Mouse (Mus musculus): ENCODE results near the gene Aff2. TPM values are rescaled to one million over a fixed set of nuclear protein-coding genes. Genes with fewer than 3 reads are reported as not detected.
A peak's percentile ranks its signal among the peaks of the same experiment; 100 is the strongest.

Aff2 gene
- polyA plus RNA-seq (2016; fragmentation: Nextera tagmentation; extraction: Ambion mirVana), result 4.9 and 6.2 TPM in 2 replicates

GRCm38 (mm10) chrX:69360238-69361054 is at the start of gene Aff2:
TSS of gene Aff2 (plus strand) at chrX:69360294.
- peaks cover 21% of the 10 kb centered on the region for H3K4me1 ChIP-seq
- H3K27me3 ChIP-seq (ENCODE audit: poor library complexity, severe bottlenecking), result peaks cover 48% of the 10 kb centered on the region
- peak within 1 kb of the TSS; percentile 67 for H3K4me3 ChIP-seq
- H3K9me3 ChIP-seq, result no peaks in the 10 kb centered on the region
- peak within 1 kb of the TSS; percentile 86 for H3K27ac ChIP-seq
- no peaks in the 10 kb centered on the region for H3K36me3 ChIP-seq (replicated peaks)
- 24% methylated on average over 71 of the region's 79 CpGs for WGBS
- DNase-seq (ENCODE audit: extremely low spot score, low spot score), result peak; percentile 51

- Histone ChIP-seq H3K36me3 (replicated peaks) (no peaks in the 10 kb centered on the region), H3K27ac (no peak overlapping the region), H3K4me3 (no peak overlapping the region), H3K4me1 (no peaks in the 10 kb centered on the region), H3K9me3 (no peaks in the 10 kb centered on the region), H3K27me3 (ENCODE audit: poor library complexity, severe bottlenecking) (no peaks in the 10 kb centered on the region)
- DNase-seq (ENCODE audit: extremely low spot score, low spot score), result no peak
These were observed 22.8 kb upstream of the Aff2 start for GRCm38 (mm10) chrX:69337296-69337695.

GRCm38 (mm10) chrX:69355621-69356020 is 4.5 kb upstream of the Aff2 start:
- no peaks in the 10 kb centered on the region for H3K9me3 ChIP-seq
- 88% methylated on average over 2 of the region's 2 CpGs for WGBS
- H3K36me3 ChIP-seq (replicated peaks), result no peaks in the 10 kb centered on the region
- no peak overlapping the region for H3K4me3 ChIP-seq
- peaks cover 35% of the 10 kb centered on the region for H3K27me3 ChIP-seq (ENCODE audit: poor library complexity, severe bottlenecking)
- no peak overlapping the region for H3K27ac ChIP-seq
- no peaks in the 10 kb centered on the region for H3K4me1 ChIP-seq
- DNase-seq (ENCODE audit: extremely low spot score, low spot score), result no peak

GRCm38 (mm10) chrX:69359360-69359759 is 734 bp upstream of the Aff2 start:
- Histone ChIP-seq H3K27me3 (ENCODE audit: poor library complexity, severe bottlenecking) (peaks cover 48% of the 10 kb centered on the region), H3K36me3 (replicated peaks) (no peaks in the 10 kb centered on the region), H3K9me3 (no peaks in the 10 kb centered on the region), H3K4me1 (peaks cover 18% of the 10 kb centered on the region), H3K27ac (no peak overlapping the region), H3K4me3 (peak overlapping the region; percentile 67)
- WGBS, result 23% methylated on average over 5 of the region's 5 CpGs
- DNase-seq (ENCODE audit: extremely low spot score, low spot score), result no peak

DNA sequence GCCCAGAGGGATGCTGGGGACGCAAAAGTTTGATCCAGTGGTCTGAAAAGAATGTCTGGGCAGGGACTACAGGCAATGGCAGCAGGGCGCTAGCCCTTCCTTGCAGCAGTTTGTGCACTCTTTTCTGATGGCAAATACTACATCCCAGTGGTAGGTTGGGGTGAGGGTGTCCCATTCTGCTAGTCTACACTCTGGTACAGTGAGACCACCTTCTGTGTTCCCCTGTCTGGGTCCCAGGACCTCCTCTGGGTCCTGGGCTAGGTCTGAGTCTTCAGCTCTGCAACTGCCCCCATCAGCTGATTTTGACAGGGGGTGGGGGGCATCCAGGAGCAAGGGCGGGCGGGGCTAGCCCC is 233 bp upstream of the Aff2 start:
- H3K4me1 ChIP-seq, result peaks cover 21% of the 10 kb centered on the region
- WGBS, result 16% methylated on average over 4 of the region's 4 CpGs
- H3K27ac ChIP-seq, result peak overlapping the region; percentile 86

GRCm38 (mm10) chrX:69361055-69361558 is 1.0 kb downstream of the Aff2 start:
- H3K4me3 ChIP-seq, result peak overlapping the region; percentile 67
- no peaks in the 10 kb centered on the region for H3K36me3 ChIP-seq (replicated peaks)
- 19% methylated on average over 10 of the region's 10 CpGs for WGBS
- H3K27me3 ChIP-seq (ENCODE audit: poor library complexity, severe bottlenecking), result peaks cover 48% of the 10 kb centered on the region
- peaks cover 21% of the 10 kb centered on the region for H3K4me1 ChIP-seq
- no peaks in the 10 kb centered on the region for H3K9me3 ChIP-seq
- peak overlapping the region; percentile 86 for H3K27ac ChIP-seq
- DNase-seq (ENCODE audit: extremely low spot score, low spot score), result no peak

More for the DNA sequence above, 233 bp upstream of the Aff2 start:
- peak overlapping the region; percentile 67 for H3K4me3 ChIP-seq
- no peak for DNase-seq (ENCODE audit: extremely low spot score, low spot score)
- no peaks in the 10 kb centered on the region for H3K9me3 ChIP-seq
- no peaks in the 10 kb centered on the region for H3K36me3 ChIP-seq (replicated peaks)
- H3K27me3 ChIP-seq (ENCODE audit: poor library complexity, severe bottlenecking), result peaks cover 48% of the 10 kb centered on the region

GRCm38 (mm10) chrX:69364198-69364597 is 4.1 kb downstream of the Aff2 start:
- H3K4me3 ChIP-seq, result no peak overlapping the region
- H3K27me3 ChIP-seq (ENCODE audit: poor library complexity, severe bottlenecking), result peaks cover 28% of the 10 kb centered on the region
- peak; percentile 16 for DNase-seq (ENCODE audit: extremely low spot score, low spot score)
- no peaks in the 10 kb centered on the region for H3K9me3 ChIP-seq
- H3K27ac ChIP-seq, result 0 out of 2 replicates have a peak overlapping the region, but pooled peaks have one; percentile 40
- 12% methylated on average over 2 of the region's 2 CpGs for WGBS
- no peaks in the 10 kb centered on the region for H3K36me3 ChIP-seq (replicated peaks)
- peaks cover 21% of the 10 kb centered on the region for H3K4me1 ChIP-seq

DNA sequence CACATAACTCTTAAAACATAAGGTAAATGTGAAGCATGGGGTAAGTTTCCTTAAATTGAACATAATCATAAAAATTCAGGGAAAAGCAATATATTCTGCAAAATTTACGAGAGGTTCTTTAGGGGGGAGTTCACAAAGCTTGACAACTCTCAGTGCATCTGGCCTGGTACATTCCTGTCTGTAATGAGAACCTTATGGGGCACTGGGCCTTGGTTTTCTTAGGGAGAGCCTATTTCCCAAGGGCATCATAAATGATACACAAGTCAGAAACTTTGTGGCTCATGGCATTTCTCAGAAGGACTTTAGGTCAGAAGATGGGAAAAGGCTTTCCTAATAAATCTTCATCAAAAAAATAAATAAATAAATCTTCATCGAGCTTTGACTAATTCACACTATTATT is 13.2 kb downstream of the Aff2 start:
- H3K4me3 ChIP-seq, result no peak overlapping the region
- H3K9me3 ChIP-seq, result no peaks in the 10 kb centered on the region
- DNase-seq (ENCODE audit: extremely low spot score, low spot score), result no peak
- WGBS, result 66% methylated on average over 2 of the region's 2 CpGs
- H3K4me1 ChIP-seq, result no peaks in the 10 kb centered on the region
- H3K36me3 ChIP-seq (replicated peaks), result no peaks in the 10 kb centered on the region
- H3K27me3 ChIP-seq (ENCODE audit: poor library complexity, severe bottlenecking), result no peaks in the 10 kb centered on the region
- H3K27ac ChIP-seq, result no peak overlapping the region

DNA sequence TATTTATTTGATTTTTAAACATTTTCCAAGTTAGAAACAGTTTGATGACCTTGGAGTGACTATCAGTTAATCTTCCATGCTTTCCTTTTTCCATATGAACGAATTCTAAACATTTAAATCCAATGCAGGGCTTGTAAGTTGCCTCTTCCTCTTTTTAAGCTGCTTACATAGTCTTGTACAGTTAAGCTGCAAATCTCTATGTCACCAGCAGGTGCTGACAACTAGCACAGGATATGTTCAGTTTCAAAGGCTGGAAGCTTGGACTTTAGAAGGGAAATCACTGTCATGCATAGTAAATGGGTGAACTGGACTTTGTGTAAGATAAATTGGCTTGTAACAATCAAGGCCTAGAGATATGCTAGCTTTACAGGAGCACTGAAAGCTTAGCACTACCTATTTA is 29.6 kb downstream of the Aff2 start:
- Histone ChIP-seq H3K36me3 (replicated peaks) (no peaks in the 10 kb centered on the region), H3K4me3 (no peak overlapping the region), H3K4me1 (no peaks in the 10 kb centered on the region), H3K27ac (no peak overlapping the region), H3K27me3 (ENCODE audit: poor library complexity, severe bottlenecking) (no peaks in the 10 kb centered on the region), H3K9me3 (no peaks in the 10 kb centered on the region)
- no peak for DNase-seq (ENCODE audit: extremely low spot score, low spot score)
- WGBS, result 54% methylated on average over 1 of the region's 1 CpGs

DNA sequence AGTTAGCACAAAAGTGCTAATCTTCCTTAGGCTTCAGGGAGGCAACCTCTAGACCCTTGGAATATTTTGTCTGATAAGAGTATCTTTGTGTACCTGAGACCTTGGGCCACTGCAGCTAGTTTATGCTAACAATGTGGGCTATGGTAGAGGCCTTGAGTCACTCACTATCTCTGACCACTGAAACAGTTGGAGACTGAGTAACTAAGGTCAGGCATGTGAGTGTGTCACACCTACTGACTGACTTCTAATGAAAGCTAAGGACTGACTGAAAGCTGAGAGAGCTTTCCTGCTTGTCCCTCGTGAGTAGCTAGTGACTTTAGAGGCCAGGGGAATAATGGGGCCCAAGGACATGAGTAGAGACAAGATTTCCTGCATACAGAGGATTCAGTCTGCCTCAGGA is 54.9 kb downstream of the Aff2 start:
- no peak for DNase-seq (ENCODE audit: extremely low spot score, low spot score)
- H3K36me3 ChIP-seq (replicated peaks), result no peaks in the 10 kb centered on the region
- no peaks in the 10 kb centered on the region for H3K27me3 ChIP-seq (ENCODE audit: poor library complexity, severe bottlenecking)
- H3K9me3 ChIP-seq, result no peaks in the 10 kb centered on the region
- no peaks in the 10 kb centered on the region for H3K4me1 ChIP-seq
- 80% methylated on average over 1 of the region's 1 CpGs for WGBS
- H3K4me3 ChIP-seq, result no peak overlapping the region
- H3K27ac ChIP-seq, result no peak overlapping the region

- 75% methylated on average over 3 of the region's 3 CpGs for WGBS
- Histone ChIP-seq H3K27ac (no peak overlapping the region), H3K4me1 (no peaks in the 10 kb centered on the region; the same call in 1 of the 2 replicates), H3K4me3 (no peak overlapping the region), H3K36me3 (replicated peaks) (no peaks in the 10 kb centered on the region), H3K9me3 (no peaks in the 10 kb centered on the region), H3K27me3 (ENCODE audit: poor library complexity, severe bottlenecking) (no peaks in the 10 kb centered on the region)
- no peak for DNase-seq (ENCODE audit: extremely low spot score, low spot score)
These were observed 78.3 kb downstream of the Aff2 start for GRCm38 (mm10) chrX:69438422-69438821.

DNA sequence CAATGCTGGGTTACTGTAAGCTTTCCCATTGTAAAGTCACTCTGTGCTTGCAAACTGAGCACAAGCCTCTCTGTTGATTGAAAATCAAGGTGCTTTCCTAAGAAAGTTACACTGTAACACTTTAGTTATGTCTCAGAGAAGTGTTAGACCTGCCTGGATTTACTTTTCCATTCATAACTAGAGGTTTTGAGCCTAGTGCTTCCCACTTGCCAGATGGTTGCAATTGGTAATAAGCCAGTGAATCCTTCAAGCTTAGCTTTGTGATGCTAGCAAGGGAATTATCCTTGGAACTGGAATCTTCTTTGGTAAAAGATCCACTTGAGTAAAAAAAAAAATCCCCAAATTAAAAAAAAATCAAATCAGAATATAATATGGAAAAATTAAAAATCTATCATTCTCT is 81.8 kb downstream of the Aff2 start:
- Histone ChIP-seq H3K27me3 (ENCODE audit: poor library complexity, severe bottlenecking) (no peaks in the 10 kb centered on the region), H3K36me3 (replicated peaks) (no peaks in the 10 kb centered on the region)
- DNase-seq (ENCODE audit: extremely low spot score, low spot score), result no peak

DNA sequence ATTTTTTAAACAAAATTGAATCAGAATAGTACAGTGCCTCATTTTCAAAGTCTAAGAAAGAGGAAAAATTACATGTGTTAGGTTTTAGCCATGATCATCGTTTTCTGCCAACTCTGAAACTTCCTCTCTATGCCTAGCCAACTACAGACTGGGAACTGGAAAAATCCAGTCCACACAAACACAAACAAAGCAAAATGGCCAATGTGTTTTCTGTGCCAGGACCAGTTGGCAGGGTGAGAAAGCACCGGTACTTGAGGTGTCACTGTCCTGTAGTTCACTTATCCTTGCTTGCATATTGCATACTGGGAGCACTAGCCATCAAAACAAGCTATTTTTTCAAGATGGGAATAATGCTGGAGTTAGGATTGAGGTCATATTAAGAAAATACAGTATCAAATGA is 100.8 kb downstream of the Aff2 start:
- no peak for DNase-seq (ENCODE audit: extremely low spot score, low spot score)
- Histone ChIP-seq H3K36me3 (replicated peaks) (no peaks in the 10 kb centered on the region), H3K4me1 (peaks cover 21% of the 10 kb centered on the region), H3K27ac (no peak overlapping the region), H3K9me3 (no peaks in the 10 kb centered on the region), H3K4me3 (no peak overlapping the region), H3K27me3 (ENCODE audit: poor library complexity, severe bottlenecking) (no peaks in the 10 kb centered on the region)
- 80% methylated on average over 2 of the region's 2 CpGs for WGBS

More for the DNA sequence above, 81.8 kb downstream of the Aff2 start:
- no peak overlapping the region for H3K4me3 ChIP-seq
- no peaks in the 10 kb centered on the region; the same call in 1 of the 2 replicates for H3K4me1 ChIP-seq
- H3K27ac ChIP-seq, result no peak overlapping the region
- no peaks in the 10 kb centered on the region for H3K9me3 ChIP-seq

Data from forebrain, embryonic 10.5 days (tissue).